Mouse (Mus musculus) G1E (cell line): ENCODE results near the gene Hspb3. TPM values are rescaled to one million over a fixed set of nuclear protein-coding genes. Genes with fewer than 3 reads are reported as not detected.

ENCODE experiments used
- ATAC-seq: 2 replicates; pipeline ENCODE4 v1.8.0; 2016; ENCODE audit warnings: mild to moderate bottlenecking; ENCODE audit not compliant: insufficient number of reproducible peaks, poor library complexity, low FRiP score, severe bottlenecking; ENCODE audit errors: extremely low read depth
- DNase-seq: peaks from one replicate; pipeline ENCODE4 v3.0.0; 2012; ENCODE audit warnings: low spot score
- H3K27me3 ChIP-seq: 2 replicates; pipeline ENCODE4 v1.6.1; 2012; ENCODE audit warnings: mild to moderate bottlenecking, low read length, inconsistent platforms; ENCODE audit not compliant: insufficient read depth
- H3K36me3 ChIP-seq: replicated peaks from 2 replicates; pipeline ENCODE3; 2012; ENCODE audit warnings: mild to moderate bottlenecking, inconsistent platforms
- H3K4me1 ChIP-seq: 2 replicates; pipeline ENCODE4 v1.6.1; 2012; ENCODE audit warnings: low read depth, low read length, inconsistent platforms, mixed read lengths; ENCODE audit not compliant: insufficient read depth
- H3K4me3 ChIP-seq: 2 replicates; pipeline ENCODE4 v1.5.1; 2012; ENCODE audit warnings: low read depth, mild to moderate bottlenecking, inconsistent platforms, low read length, moderate library complexity, mixed read lengths
- H3K9me3 ChIP-seq: replicated peaks from 2 replicates; pipeline ENCODE4 v1.6.1; 2012; ENCODE audit warnings: inconsistent platforms
- CTCF ChIP-seq: IDR thresholded peaks from 2 replicates; pipeline ENCODE4 v1.5.1; 2012; ENCODE audit warnings: low read depth, low read length, inconsistent platforms, mixed read lengths
- GATA1 ChIP-seq: IDR thresholded peaks from 2 replicates; pipeline ENCODE4 v1.6.1; 2012; ENCODE audit warnings: borderline replicate concordance, low read length, inconsistent platforms, mixed read lengths
- GATA2 ChIP-seq: IDR thresholded peaks from 2 replicates; pipeline ENCODE4 v1.6.1; 2012; ENCODE audit warnings: low read depth, low read length, inconsistent platforms, borderline replicate concordance
- POLR2AphosphoS5 ChIP-seq: IDR thresholded peaks from 2 replicates; pipeline ENCODE4 v1.6.1; 2012; ENCODE audit warnings: low read depth, low read length, inconsistent platforms; ENCODE audit not compliant: insufficient replicate concordance
- TAL1 ChIP-seq: conservative IDR thresholded peaks from 2 replicates; pipeline ENCODE4 v1.6.1; 2012; ENCODE audit warnings: low read depth, low read length, inconsistent platforms, mixed read lengths
- polyA plus RNA-seq: library from polyadenylated mRNA; stranded (reverse); fragments of >175 nt; gene quantifications from 2 replicates; pipeline ENCODE4 v1.2.3, GENCODE M21; 2012
- total RNA-seq, 2 experiments: library from RNA; stranded (forward) in 1 of 2; stranded (reverse) in 1 of 2; fragments of 200-1000 nt in 1 of 2; fragments of >200 nt in 1 of 2; fragmentation: Nextera tagmentation in 1 of 2; gene quantifications; 2 replicates each; pipeline ENCODE4 v1.2.3; 2014 to 2017

Gene Hspb3
- total and polyA plus RNA-seq, 3 experiments, result not detected

DNA sequence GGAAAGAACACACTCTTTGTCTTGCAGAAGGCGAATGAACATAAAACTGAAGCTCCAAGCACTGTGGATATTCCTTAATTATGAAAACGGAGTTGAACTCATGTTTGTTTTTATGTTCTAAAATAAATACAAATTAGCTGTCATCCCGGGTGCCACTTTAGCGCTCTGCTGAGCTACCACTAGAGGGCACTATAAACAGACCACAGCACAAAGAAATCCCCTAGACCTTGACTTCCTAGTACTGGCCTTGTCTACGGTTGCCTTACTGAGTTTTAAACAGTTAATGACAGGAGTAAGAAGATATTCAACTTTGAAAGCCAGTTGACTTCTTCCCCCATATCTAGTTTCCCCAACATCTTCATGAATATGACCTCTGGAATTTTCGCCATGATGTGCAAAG, 29.9 kb upstream of the Hspb3 start:
- H3K36me3 ChIP-seq, result no peaks in the 10 kb centered on the region
- DNase-seq, result peak; percentile 35
- TF ChIP-seq POLR2AphosphoS5, result no peak
- TF ChIP-seq TAL1, result no peak
- TF ChIP-seq CTCF, result peak; percentile 87
- H3K4me1 ChIP-seq, result peaks cover 21% of the 10 kb centered on the region
- peaks cover 6% of the 10 kb centered on the region for H3K9me3 ChIP-seq
- no peak for ATAC-seq
- H3K27me3 ChIP-seq, result no peaks in the 10 kb centered on the region
- no peak overlapping the region for H3K4me3 ChIP-seq

DNA sequence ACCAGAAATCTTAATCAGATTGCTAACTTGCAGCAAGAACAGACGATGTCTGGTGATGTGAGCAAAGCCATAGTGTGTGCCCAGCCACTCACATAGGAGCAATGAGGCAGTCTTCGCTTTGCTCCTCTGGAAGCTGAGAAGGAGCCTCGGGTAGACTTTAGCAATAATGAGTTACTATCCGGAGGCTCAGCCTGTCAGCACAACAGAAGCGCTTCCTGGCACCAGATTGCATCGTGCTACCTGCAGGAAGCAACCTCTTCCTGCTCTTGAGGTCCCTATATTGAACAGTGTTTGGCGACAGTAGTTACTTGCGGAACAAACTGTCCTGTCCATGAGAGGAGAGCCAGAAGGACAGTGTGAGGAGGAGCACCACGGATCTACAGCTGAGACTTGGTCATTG, 28.2 kb upstream of the Hspb3 start:
- no peak for ATAC-seq
- DNase-seq, result no peak

DNA sequence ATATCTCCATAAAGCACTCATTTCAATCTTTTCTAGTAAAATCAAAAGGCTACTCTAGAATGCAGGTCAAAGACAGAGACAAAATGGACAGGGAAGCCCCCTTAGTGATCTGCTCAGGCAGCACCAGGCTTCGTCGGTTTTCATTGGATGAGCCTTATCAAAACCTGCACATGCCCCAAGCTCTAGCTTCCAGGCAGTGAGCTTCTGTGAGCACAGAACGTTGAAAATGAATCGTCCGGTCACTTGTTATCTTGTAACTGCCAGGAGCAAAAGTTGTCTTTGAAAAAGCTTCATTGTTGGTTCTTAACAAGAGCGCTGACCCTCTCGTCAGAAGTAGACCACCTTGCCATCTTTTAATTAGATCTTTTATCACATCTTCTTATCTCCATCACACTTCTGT, 26.4 kb upstream of the Hspb3 start:
- peak; percentile 14 for DNase-seq
- peak; percentile 86 for ATAC-seq

More for the DNA sequence above, 28.2 kb upstream of the Hspb3 start:
- H3K27me3 ChIP-seq, result 0 out of 2 replicates have a peak, but pooled peaks cover 3% of the 10 kb centered on the region
- H3K36me3 ChIP-seq, result no peaks in the 10 kb centered on the region
- TF ChIP-seq POLR2AphosphoS5, result no peak
- TF ChIP-seq CTCF, result no peak
- no peaks in the 10 kb centered on the region for H3K9me3 ChIP-seq
- H3K4me1 ChIP-seq, result peaks cover 25% of the 10 kb centered on the region
- H3K4me3 ChIP-seq, result no peak overlapping the region

DNA sequence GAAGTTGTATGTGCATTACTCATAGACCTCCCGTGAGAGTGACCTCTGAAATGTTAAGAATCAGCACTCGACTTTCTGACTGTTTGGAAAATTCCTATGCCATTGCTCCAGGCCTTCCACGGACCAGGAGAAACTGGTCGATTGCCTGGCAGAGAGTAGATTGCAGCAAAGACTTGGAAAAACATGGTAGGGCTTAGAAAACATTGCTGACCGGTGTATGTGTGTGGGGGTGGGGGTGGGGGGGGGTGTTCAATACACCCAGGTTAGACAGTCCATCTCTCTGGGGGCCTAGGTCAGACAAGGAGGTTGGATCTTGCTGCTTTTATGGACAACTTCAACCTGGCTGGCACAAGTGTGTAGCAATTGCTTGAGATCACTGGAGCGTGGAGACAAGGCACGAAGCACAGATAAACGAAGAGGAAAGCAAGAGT, 23.2 kb upstream of the Hspb3 start:
- DNase-seq (no peak), ATAC-seq (no peak)
- H3K36me3 ChIP-seq, result no peaks in the 10 kb centered on the region
- peaks cover 23% of the 10 kb centered on the region for H3K4me1 ChIP-seq
- TF ChIP-seq POLR2AphosphoS5 (no peak), TAL1 (no peak), GATA2 (no peak), CTCF (no peak), GATA1 (no peak)
- no peak overlapping the region for H3K4me3 ChIP-seq
- no peaks in the 10 kb centered on the region for H3K9me3 ChIP-seq
- H3K27me3 ChIP-seq, result peaks cover 13% of the 10 kb centered on the region

More for the DNA sequence above, 26.4 kb upstream of the Hspb3 start:
- H3K9me3 ChIP-seq, result no peaks in the 10 kb centered on the region
- no peaks in the 10 kb centered on the region for H3K36me3 ChIP-seq
- H3K4me1 ChIP-seq, result peaks cover 25% of the 10 kb centered on the region
- H3K27me3 ChIP-seq, result 0 out of 2 replicates have a peak, but pooled peaks cover 3% of the 10 kb centered on the region
- TF ChIP-seq GATA2 (no peak), CTCF (no peak), TAL1 (peak; percentile 51), GATA1 (no peak), POLR2AphosphoS5 (no peak)
- no peak overlapping the region for H3K4me3 ChIP-seq

DNA sequence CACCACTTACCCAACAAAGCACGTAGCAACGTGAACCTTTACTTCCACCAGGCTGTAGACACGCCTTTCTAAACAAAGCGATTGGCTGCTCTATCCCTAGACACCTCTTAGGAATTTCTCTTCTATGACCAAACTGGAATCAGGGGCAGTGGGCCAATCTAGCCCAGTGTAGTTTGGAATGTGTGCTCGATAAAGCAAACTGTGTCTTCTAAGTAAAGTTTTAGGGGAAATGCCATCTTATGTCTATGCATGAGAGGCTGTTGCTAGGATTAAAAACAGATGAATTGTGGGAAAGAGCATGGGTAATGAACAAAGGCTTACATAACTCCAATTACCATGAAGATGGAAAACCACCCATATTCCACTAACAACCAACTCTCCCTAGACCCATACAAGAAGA, 19.3 kb upstream of the Hspb3 start:
- no peak for TF ChIP-seq TAL1
- no peak for TF ChIP-seq CTCF
- no peak for TF ChIP-seq GATA1
- TF ChIP-seq POLR2AphosphoS5, result no peak
- TF ChIP-seq GATA2, result no peak
- Histone ChIP-seq H3K9me3 (no peaks in the 10 kb centered on the region), H3K27me3 (peaks cover 23% of the 10 kb centered on the region), H3K4me1 (peaks cover 4% of the 10 kb centered on the region; the same call in 1 of the 2 replicates), H3K4me3 (no peak overlapping the region), H3K36me3 (no peaks in the 10 kb centered on the region)
- DNase-seq (no peak), ATAC-seq (no peak)

DNA sequence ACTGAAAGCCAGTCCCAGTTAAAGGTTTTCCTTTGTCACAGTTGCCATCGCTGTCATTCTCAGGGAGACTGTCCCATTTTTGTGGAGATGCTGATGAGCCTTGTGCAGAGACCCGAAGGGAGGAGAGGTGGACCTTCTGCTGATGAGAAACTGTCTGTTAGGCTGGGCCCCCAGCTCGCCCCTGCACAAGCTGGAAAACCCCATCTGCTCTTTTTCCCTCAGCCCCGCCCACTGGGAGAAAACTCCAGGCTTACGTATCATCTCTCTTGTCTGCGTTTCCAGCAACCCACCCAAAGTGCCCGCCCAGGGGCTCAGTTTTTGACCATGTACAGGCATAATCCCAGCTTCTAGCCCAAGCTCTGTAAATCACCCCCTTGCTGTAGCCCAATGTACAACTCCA, 17.2 kb upstream of the Hspb3 start:
- peaks cover 28% of the 10 kb centered on the region for H3K27me3 ChIP-seq
- DNase-seq, result no peak
- H3K4me3 ChIP-seq, result no peak overlapping the region
- no peaks in the 10 kb centered on the region for H3K36me3 ChIP-seq
- H3K9me3 ChIP-seq, result no peaks in the 10 kb centered on the region
- H3K4me1 ChIP-seq, result no peaks in the 10 kb centered on the region
- TF ChIP-seq POLR2AphosphoS5 (no peak), CTCF (no peak), TAL1 (no peak), GATA1 (no peak), GATA2 (no peak)
- no peak for ATAC-seq

DNA sequence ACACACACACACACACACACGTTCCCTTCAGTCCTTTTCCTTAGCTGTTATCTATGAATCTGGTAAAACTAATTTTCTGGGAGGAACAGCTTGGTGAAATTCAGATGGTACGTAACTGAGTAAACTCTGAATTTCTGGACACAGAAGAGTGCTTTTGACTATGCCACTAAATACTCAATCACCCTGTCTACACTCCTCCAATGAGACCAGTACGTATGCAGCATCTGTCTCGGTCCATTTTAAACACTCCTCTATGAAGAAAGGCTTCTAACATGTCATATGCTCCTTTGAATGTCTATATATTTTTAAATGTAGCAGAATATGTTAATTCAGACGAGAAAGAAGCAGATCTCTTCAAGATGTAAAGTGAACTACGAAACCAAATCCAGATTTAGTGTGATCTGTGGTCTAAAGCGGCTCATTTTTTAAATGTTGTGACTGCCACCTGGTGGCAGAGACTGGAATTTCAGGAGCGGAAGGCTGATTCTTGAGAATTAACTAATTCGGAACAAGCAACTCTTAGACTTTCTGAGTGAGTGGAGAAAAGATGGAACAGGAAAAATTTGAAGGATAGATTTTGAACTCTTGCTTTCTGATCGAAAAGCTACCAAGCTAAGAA, 6.1 kb upstream of the Hspb3 start:
- peak; percentile 7 for DNase-seq
- ATAC-seq, result no peak
- no peaks in the 10 kb centered on the region for H3K4me1 ChIP-seq
- no peaks in the 10 kb centered on the region for H3K36me3 ChIP-seq
- no peak overlapping the region for H3K4me3 ChIP-seq
- H3K9me3 ChIP-seq, result no peaks in the 10 kb centered on the region
- H3K27me3 ChIP-seq, result peaks cover 22% of the 10 kb centered on the region
- TF ChIP-seq GATA2 (no peak), TAL1 (no peak), CTCF (peak; percentile 66)
